Mouse (Mus musculus) T-helper 2 cell (primary cell): ENCODE measurements around the gene Ddb1.

Experiments
- in situ Hi-C: fragments of 300-600 bp; cut with MboI, MseI; formaldehyde crosslinking; loops from one replicate; pipeline ENCODE4 v1.15.1; 2025; ENCODE audit warnings: high pct_unique_total_duplicates

Ddb1 gene

GRCm38 (mm10) chr19:10590301-10590700, 14.8 kb upstream of the Ddb1 start:
- in situ Hi-C loops: loop anchor here (5.0 kb wide), 1 partner anchor 58 kb away; no protein-coding TSS in a partner anchor

- in situ Hi-C loops: loop anchor here (5.0 kb wide), 1 partner anchor 60 kb away; no protein-coding TSS in a partner anchor
Measured at GRCm38 (mm10) chr19:10591659-10592377, 13.3 kb upstream of the Ddb1 start.

GRCm38 (mm10) chr19:10598188-10598587, 6.9 kb upstream of the Ddb1 start:
- in situ Hi-C loops: no loop called here

GRCm38 (mm10) chr19:10599648-10600047, 5.5 kb upstream of the Ddb1 start:
- in situ Hi-C loops: loop anchor here (10.0 to 25.0 kb wide), 2 partner anchors 45 to 1388 kb away; partner anchors contain the start of gene Tmem216

GRCm38 (mm10) chr19:10602247-10602769, 2.8 kb upstream of the Ddb1 start:
- in situ Hi-C loops: loop anchor here (10.0 to 25.0 kb wide), 2 partner anchors 48 to 1385 kb away; partner anchors contain the start of gene Tmem216

- in situ Hi-C loops: loop anchor here (10.0 to 25.0 kb wide), 2 partner anchors 48 to 1385 kb away; partner anchors contain the start of gene Tmem216
Measured at GRCm38 (mm10) chr19:10602787-10603186, 2.3 kb upstream of the Ddb1 start.

- in situ Hi-C loops: loop anchor here (10.0 to 25.0 kb wide), 2 partner anchors 49 to 1383 kb away; partner anchors contain the start of gene Tmem216
Measured at GRCm38 (mm10) chr19:10603660-10604523, 1.2 kb upstream of the Ddb1 start.

- in situ Hi-C loops: loop anchor here (10.0 to 25.0 kb wide), 2 partner anchors 50 to 1383 kb away; partner anchors contain the start of gene Tmem216
Measured at GRCm38 (mm10) chr19:10604534-10604933, 593 bp upstream of the Ddb1 start.

GRCm38 (mm10) chr19:10605901-10606622, 935 bp downstream of the Ddb1 start:
- in situ Hi-C loops: loop anchor here (10.0 to 25.0 kb wide), 2 partner anchors 51 to 1381 kb away; partner anchors contain the start of gene Tmem216

- in situ Hi-C loops: loop anchor here (10.0 to 25.0 kb wide), 2 partner anchors 54 to 1379 kb away; partner anchors contain the start of gene Tmem216
Measured at GRCm38 (mm10) chr19:10608573-10609240, 3.6 kb downstream of the Ddb1 start.

- in situ Hi-C loops: no loop called here
Measured at GRCm38 (mm10) chr19:10634106-10634871, 29.2 kb downstream of the Ddb1 start, which contains the start of gene Vwce. Gene Vwce (plus strand): TSS chr19:10634213.

- in situ Hi-C loops: no loop called here
Measured at GRCm38 (mm10) chr19:10634872-10635318, 29.8 kb downstream of the Ddb1 start.

GRCm38 (mm10) chr19:10637840-10638239, 32.7 kb downstream of the Ddb1 start:
- in situ Hi-C loops: no loop called here

- in situ Hi-C loops: loop anchor here (10.0 kb wide), 1 partner anchor 765 kb away; the partner anchor contains the start of gene Ms4a4c
Measured at GRCm38 (mm10) chr19:10640080-10640479, 35.0 kb downstream of the Ddb1 start.

- in situ Hi-C loops: loop anchor here (10.0 kb wide), 1 partner anchor 764 kb away; the partner anchor contains the start of gene Ms4a4c
Measured at GRCm38 (mm10) chr19:10640589-10641378, 35.7 kb downstream of the Ddb1 start.

- in situ Hi-C loops: loop anchor here (10.0 kb wide), 1 partner anchor 759 kb away; the partner anchor contains the start of gene Ms4a4c
Measured at GRCm38 (mm10) chr19:10645616-10646015, 40.5 kb downstream of the Ddb1 start.

- in situ Hi-C loops: loop anchor here (10.0 kb wide), 1 partner anchor 757 kb away; the partner anchor contains the start of gene Ms4a4c
Measured at GRCm38 (mm10) chr19:10648156-10648555, 43.0 kb downstream of the Ddb1 start.

GRCm38 (mm10) chr19:10656058-10656457, 50.9 kb downstream of the Ddb1 start:
- in situ Hi-C loops: no loop called here
